Mouse (Mus musculus): ENCODE results near the gene Tex26.

DNA sequence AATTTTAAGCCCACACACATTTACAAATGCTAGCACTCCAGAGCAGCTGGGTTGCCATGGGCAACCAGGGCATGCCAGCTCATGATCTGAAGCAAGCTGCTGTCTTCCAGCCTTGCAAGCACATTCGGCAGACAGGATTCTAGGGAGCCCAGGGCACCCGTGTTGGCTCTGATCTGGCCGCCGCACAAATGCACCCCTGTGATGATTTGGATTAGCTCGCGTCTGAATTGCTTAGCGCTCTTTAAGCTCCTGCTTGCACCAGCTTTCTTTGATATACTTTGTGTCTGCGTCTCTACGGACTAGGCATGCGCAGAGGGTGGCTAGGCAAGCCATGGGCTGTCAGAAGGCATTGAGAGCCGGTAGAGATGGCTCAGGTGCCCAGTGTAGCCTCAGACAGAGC, 49.7 kb downstream of the Tex26 start:
- TF ChIP-seq CTCF (IDR thresholded peaks at IDR 0.05; ENCODE audit: low read depth) = no peak
- no peak for TF ChIP-seq EP300 (optimal IDR thresholded peaks at IDR 0.05)
